Mouse (Mus musculus): Measurements from ENCODE around the gene Pga5.

DNA sequence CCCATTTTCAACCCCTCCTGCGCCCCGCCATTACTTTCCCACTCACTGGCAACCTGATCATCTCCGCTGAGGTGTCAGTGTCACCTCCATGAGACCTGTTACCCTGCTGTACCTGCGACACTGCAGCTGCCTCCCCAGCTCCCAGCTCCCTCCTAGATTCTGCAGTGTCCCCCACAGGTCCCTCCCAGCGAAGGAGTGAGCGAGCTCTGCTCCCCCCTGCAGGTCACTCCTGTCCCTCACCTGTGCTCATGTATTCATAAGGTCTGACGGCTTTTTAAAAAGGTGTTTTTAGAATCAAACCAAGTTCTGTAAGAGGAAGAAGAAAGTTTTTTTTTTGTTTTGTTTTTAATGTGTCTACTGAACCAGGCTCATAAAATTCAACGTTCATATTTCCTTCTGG lies 24.3 kb upstream of the Pga5 start:
- TF ChIP-seq CTCF (IDR thresholded peaks at IDR 0.05; ENCODE audit: insufficient read depth, low read length) (no peak), POLR2A (IDR thresholded peaks at IDR 0.05; ENCODE audit: borderline replicate concordance, extremely low read depth, low read depth, low read length) (no peak)

Data from lung, adult 2 months (tissue).